Mouse (Mus musculus) myocyte (in vitro differentiated cells): ENCODE results near the gene Itgam.

Source experiments
- CEBPB ChIP-seq: IDR thresholded peaks from 2 replicates; pipeline ENCODE4 v1.6.1; 2011; ENCODE audit warnings: mild to moderate bottlenecking, moderate library complexity; ENCODE audit not compliant: poor library complexity, insufficient read depth, severe bottlenecking
- E2F4 ChIP-seq: IDR thresholded peaks from one replicate; pipeline ENCODE4 v1.6.1; 2011; ENCODE audit warnings: mild to moderate bottlenecking, control low read depth, moderate library complexity; ENCODE audit not compliant: insufficient read depth
- MAX ChIP-seq: IDR thresholded peaks from one replicate; pipeline ENCODE4 v1.6.1; 2011; ENCODE audit warnings: low read depth, mild to moderate bottlenecking, control low read depth
- MYOD1 ChIP-seq, 3 experiments: IDR thresholded peaks; one replicate each; pipeline ENCODE4 v1.6.1; 2011; ENCODE audit warnings: control low read depth in 2 of 3, low read depth in 2 of 3, mild to moderate bottlenecking in 2 of 3, moderate library complexity in 1 of 3; ENCODE audit not compliant: insufficient read length in 2 of 3, control insufficient read depth in 1 of 3
- MYOG ChIP-seq, 3 experiments: IDR thresholded peaks; one replicate each; pipeline ENCODE4 v1.6.1; 2011; ENCODE audit warnings: control low read depth in 2 of 3, low read depth in 2 of 3, mild to moderate bottlenecking in 2 of 3; ENCODE audit not compliant: insufficient read length in 2 of 3, control insufficient read depth in 1 of 3, insufficient read depth in 1 of 3
- POLR2A ChIP-seq: IDR thresholded peaks from one replicate; pipeline ENCODE4 v1.6.1; 2011; ENCODE audit warnings: low read depth, mild to moderate bottlenecking, control low read depth, moderate library complexity; ENCODE audit not compliant: insufficient read length
- POLR2AphosphoS2 ChIP-seq: IDR thresholded peaks from one replicate; pipeline ENCODE4 v1.6.1; 2011; ENCODE audit warnings: low read depth, control low read depth; ENCODE audit not compliant: insufficient read length
- REST ChIP-seq: IDR thresholded peaks from one replicate; pipeline ENCODE4 v1.6.1; 2011; ENCODE audit warnings: mild to moderate bottlenecking, control low read depth, moderate library complexity; ENCODE audit not compliant: insufficient read depth, insufficient read length
- SRF ChIP-seq: IDR thresholded peaks from one replicate; pipeline ENCODE4 v1.6.1; 2011; ENCODE audit warnings: low read depth; ENCODE audit not compliant: control insufficient read depth, insufficient read length
- TCF12 ChIP-seq: IDR thresholded peaks from one replicate; pipeline ENCODE4 v1.6.1; 2011; ENCODE audit warnings: mild to moderate bottlenecking, control low read depth; ENCODE audit not compliant: poor library complexity, insufficient read depth, severe bottlenecking
- TCF3 ChIP-seq: IDR thresholded peaks from one replicate; pipeline ENCODE4 v1.6.1; 2011; ENCODE audit warnings: low read depth, control low read depth; ENCODE audit not compliant: insufficient read length
- USF1 ChIP-seq: IDR thresholded peaks from one replicate; pipeline ENCODE4 v1.6.1; 2011; ENCODE audit warnings: low read depth, mild to moderate bottlenecking, control low read depth, moderate library complexity

GRCm38 (mm10) chr7:128128741-128129720 lies 66.6 kb downstream of the Itgam start, which contains the start of gene Itgax:
- TF ChIP-seq POLR2A = no peak
- no peak for TF ChIP-seq MYOD1 (IDR thresholded peaks at IDR 0.05; ENCODE audit: control insufficient read depth in 1 of 3, insufficient read length in 2 of 3, low read depth in 2 of 3)
- no peak for TF ChIP-seq E2F4
- TF ChIP-seq TCF12 = no peak
- no peak for TF ChIP-seq USF1
- no peak for TF ChIP-seq TCF3
- TF ChIP-seq MAX = no peak
- no peak for TF ChIP-seq CEBPB
- TF ChIP-seq POLR2AphosphoS2 = no peak
- TF ChIP-seq MYOG (IDR thresholded peaks at IDR 0.05; ENCODE audit: control insufficient read depth in 1 of 3, insufficient read depth in 1 of 3, insufficient read length in 2 of 3, low read depth in 2 of 3) = no peak
- TF ChIP-seq REST = no peak
- no peak for TF ChIP-seq SRF
